Mouse (Mus musculus): ENCODE measurements around the gene Nanos2.
A peak's percentile ranks its signal among the peaks of the same experiment; 100 is the strongest.

The Nanos2 gene

DNA sequence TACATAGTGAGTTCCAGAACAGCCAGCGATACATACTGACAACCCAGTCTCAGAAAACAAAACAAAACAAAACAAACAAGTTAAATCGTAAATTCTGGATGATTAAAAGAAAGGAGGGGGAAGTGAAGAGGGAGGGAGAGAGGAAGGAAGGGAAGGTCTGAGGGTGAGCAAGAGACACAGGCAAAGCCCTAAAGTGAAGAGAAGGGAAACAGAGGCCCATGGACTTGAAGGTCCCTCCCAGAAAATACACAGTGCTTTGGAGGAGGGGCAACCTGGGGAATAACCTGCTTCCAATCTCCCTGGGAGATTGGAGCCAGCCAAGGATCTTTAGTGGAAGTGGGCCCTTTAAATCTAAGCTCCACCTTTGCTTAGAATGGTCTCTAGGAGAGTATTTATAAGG, at the start of gene Nanos2:
Gene Nanos2 (plus strand): TSS at position 301 of the 400 bp plus-strand sequence.
- DNase-seq: no peak

DNA sequence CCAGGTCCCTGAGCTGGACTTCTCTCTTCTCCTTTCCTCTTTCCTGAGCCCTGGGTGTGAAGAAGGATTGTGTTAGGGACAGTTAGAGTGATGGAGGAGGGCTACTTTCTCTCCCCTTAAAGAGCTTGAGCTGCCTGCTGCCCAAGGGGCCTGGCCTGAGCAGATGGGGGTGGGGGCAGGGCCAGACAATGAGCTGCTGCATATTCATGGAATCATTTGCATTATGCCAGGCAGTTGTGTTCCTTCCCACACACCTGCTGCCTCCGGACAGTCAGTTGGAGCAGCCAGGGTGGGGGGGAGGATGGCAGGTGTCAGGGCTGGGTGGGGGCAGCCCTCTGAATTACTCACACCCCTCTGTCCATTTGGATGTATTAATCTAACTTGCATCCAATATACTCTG, 44.8 kb upstream of the Nanos2 start:
- no peak for DNase-seq

DNA sequence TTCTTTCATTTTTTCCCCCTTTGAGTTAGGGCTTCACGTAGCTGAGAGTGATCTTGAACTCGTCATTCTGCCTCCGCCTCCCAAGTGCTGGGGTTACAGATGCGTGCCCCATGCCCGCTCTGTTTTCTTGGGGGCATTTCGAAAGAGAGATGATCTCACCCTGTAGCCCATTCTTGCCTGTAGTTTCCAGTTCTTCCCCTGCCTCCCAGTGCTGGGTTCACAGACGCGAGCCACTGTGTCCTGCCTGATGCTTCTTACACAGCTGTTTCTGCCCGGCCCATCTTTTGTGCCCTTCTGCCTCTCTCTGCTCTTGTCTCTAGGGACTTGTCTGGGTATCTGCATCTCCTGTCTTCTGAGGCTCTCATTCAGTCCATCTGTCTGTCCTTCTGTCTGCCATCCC, 44.4 kb upstream of the Nanos2 start:
- DNase-seq: no peak

DNA sequence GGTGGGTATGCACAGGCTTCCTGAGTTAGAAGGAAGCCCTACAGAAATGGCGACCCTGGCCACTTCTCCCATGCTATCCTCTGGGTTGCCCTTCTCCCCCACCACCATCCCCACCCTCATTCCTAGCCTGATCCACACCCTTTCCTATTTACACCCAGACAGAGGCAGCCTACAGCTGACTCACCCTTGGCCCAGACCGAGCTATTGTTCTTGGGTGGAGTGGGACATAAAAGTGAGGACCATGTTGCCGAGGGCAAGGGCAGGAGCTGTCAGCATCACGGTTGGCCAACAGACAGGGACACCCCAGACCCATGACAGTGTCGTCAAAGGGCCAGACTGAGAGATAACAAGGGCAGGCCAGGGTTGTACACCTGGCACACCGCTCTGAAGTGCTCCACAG, 39.0 kb upstream of the Nanos2 start:
- no peak for DNase-seq

DNA sequence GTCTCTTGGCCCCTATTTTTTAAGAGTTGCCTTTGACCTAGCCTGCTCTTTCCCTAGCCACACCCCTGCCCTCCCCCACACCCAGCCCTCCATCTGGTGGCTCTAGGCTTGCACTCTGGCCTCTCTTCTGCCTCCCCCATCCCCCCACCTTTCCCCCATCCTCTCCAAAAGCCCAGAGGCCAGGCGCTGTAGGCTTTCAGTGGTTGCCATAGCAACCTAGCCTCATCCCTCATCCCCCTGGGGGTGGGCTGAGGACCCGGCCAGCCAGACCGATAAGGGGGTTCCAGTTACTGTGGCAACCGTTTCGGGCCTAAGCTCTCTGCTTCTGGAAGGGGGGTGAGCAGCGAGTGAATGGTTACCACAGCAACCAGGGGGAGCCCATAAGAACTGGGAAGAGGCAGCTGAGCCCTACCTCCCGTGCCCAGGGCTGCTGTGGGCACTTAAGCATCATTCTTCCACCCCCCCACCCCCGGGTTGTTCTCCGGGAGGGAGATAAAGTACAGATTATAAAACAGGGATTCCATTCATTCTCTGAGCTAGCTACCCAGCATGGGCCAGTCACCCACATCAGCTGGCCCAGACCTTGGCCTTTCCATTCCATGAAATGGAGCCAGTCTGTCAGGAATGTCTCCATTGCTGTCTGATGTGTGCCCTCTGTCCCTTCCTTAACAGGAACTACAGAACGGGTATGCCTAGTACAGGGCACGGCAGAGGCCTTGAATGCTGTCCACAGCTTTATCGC, 37.2 kb upstream of the Nanos2 start:
- DNase-seq: no peak

DNA sequence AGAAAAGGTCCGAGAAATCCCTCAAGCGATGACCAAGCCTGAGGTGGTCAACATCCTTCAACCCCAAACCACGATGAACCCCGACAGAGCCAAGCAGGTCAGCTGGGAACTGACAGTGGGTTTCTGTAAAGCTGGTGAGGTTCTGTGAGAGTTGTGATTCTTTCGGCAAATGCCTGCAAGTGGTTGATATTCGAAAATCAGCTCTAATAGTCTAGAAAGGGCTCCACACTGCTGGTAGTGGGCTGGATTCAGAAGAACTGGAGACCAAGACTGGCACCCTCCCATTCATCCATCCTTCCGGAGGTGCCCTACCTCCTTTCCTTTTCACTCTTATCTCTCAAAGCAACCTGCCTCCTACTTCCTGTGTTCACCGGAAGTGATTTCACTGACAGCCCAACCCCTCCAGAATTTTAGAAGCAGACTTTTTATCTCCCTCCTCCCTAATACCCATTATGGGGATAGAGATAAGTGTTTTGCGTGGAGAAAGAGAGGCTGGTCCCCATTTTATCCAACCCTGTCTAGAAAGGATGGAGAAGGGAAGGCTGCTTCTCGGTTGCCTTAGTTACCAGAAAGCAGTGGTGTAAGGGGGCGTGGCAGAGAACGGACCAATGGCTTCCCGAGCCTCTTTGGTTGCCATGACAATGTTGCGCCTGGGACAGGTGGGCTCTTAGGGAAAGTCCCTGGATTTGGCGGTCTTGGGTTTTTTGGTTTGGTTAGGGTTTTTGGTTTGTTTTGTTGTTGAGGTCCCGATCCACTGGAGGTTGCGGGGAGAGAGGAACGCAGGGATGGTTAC, 36.5 kb upstream of the Nanos2 start:
- DNase-seq: no peak

DNA sequence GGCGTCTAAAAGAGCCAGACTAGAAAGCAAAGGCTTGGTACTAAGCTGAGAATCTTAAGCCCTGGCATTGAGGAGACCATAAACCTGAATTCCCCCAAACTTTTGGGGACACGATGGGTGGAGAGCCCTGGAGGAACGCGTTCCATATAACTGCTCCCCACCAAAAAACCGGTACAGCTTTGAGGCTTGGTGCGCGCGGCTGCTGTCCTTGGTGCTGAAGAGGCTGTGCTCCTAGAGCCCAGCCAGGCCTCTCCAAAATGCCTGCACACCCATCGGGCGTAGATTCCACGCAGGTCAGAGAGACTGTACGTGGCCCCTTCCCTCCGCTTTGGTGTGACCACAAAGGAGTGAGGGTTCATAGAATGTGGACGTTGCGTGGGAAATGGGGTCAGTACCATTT, 35.8 kb upstream of the Nanos2 start:
- DNase-seq: no peak

DNA sequence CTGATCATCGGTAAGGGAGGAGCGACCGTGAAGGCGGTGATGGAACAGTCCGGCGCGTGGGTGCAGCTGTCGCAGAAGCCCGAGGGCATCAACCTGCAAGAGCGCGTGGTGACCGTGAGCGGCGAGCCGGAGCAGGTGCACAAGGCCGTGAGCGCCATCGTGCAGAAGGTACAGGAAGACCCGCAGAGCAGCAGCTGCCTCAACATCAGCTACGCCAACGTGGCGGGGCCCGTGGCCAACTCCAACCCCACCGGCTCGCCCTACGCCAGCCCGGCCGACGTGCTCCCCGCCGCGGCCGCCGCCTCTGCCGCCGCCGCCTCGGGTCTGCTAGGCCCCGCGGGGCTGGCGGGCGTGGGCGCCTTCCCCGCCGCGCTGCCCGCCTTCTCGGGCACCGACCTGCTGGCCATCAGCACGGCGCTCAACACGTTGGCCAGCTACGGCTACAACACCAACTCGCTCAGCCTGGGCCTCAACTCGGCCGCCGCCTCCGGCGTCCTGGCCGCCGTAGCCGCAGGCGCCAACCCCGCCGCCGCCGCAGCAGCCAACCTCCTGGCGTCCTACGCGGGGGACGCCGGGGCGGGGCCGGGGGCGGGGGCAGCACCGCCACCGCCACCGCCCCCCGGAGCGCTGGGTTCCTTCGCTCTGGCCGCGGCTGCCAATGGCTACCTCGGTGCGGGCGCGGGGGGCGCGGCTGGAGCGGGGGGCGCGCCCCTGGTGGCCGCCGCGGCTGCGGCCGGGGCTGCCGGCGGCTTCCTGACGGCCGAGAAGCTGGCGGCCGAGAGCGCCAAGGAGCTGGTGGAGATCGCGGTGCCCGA, 29.4 kb upstream of the Nanos2 start:
- peak; percentile 82 for DNase-seq

DNA sequence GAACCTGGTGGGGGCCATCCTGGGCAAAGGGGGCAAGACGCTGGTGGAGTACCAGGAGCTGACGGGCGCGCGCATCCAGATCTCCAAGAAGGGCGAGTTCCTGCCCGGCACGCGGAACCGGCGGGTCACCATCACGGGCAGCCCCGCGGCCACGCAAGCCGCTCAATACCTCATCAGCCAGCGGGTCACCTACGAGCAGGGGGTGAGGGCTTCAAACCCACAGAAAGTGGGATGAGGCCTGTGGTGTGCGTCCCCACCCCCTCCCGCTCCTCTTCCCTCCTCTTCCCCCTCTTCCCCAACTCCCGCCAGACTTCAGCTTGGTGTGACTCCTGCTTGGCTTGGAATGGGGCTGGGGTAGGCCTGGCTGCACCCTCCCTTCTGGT, 28.8 kb upstream of the Nanos2 start:
- peak; percentile 73 for DNase-seq

DNA sequence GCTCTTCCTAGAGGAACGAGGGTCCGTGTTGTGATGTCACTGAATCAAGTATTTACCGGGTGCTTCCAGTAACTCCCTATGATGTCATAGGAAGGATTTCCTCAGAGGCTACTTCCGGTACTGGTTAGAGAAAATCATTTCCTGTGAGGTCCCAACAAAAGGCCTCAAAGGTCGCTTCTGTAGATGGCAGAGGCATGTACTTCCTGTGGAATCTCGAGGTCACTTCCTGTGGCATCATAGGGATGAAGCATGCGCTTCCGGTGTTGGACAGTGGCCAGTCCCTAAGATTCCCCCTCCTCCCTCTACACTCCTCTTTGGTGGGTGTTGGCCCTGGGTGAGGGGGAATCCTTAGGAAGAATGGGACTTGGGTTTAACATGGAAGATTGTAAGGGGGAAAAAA, 27.8 kb upstream of the Nanos2 start:
- peak; percentile 40 for DNase-seq

DNA sequence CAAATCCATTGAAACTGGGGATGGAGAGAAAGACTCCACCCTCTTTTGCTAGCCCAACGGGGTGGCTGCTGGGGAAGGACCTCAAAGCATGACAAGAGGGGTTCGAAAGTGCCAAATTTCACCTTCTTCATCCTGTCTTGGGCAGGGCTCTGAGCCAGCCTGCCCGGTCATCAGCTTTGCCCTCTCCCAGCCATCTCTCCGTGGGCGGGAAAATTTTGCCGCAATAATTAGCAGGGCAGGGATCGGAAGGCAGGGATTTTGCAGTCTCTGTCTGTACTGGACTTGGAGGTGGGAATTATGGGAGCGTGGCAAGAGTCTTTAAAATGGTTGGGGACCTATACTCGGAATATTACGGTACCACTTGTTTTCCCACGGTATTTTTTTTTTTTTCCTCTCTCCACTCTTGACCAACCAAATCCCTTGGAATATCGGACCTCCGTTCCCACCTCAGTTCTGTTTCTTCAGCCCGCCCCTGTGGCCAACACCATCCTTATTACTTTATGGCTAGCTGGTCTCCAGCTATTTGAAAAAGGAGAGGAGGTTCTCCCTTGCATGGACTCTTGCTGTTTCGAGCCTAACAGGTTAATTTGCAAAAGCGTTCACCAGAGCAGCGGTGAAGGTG, 24.9 kb upstream of the Nanos2 start:
- no peak for DNase-seq

DNA sequence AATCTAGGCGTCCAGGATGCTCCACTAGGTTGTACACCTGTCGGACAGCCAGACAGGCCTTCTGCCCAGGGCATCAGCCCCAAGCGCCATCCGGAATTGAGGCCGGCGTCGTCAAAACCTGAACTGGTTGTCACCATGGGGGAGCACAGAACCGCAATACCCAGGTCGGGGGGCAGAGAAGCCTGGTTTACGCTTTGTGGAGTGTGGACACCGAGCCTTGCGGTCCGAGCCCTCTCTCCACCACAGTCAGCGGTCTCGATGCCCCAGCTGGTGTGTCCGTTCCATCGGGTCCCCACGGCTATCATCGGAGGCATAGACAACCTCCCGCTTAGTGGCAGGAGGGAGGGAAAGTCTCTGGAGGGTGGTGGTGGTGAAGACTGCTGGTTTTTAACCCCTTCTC, 24.4 kb upstream of the Nanos2 start:
- DNase-seq: no peak

DNA sequence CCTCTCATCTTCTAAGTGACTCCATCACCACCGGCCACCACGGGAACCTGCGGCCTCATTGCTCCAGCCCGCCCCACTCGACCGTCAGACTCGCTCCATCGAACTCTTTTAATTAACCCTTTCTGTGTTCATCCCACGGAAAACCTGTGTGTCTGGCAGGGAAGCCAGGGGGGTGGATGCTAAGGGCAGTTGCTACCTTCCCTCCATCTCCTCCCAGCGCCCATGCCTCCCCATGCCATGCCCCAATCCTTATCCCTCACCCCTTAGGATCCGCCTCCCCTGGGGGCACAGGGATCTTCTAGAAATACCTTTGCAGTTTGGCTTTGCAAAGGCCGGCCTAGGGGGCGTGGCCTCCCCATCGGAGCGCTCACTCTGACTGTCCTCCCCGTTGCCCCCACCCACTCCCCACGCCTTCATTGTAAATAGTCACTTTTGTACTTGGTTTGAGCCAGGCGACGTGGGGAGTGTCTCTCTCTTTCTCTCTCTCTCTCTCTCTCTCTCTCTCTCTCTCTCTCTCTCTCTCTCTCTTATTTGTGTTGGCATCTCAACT, 23.8 kb upstream of the Nanos2 start:
- DNase-seq: peak; percentile 41

DNA sequence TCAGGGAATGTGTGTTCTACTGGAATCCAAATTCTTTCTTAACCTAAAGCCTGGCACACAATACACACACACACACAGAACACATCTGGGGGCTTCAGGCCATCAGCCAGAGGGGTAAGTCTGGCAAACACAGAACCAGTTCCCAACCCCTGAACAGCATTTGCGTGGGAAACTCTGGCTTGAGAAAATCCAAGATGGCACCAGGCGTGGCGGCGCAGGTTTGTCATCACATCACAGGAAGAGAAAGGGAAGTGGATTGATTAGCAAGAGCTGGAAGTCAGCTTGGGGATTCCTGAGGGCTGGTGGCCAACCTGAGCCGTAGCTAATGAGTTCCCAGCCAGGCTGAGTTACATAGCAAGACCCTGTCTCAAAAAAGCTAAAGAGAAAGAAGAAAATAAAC, 21.9 kb upstream of the Nanos2 start:
- DNase-seq: no peak

DNA sequence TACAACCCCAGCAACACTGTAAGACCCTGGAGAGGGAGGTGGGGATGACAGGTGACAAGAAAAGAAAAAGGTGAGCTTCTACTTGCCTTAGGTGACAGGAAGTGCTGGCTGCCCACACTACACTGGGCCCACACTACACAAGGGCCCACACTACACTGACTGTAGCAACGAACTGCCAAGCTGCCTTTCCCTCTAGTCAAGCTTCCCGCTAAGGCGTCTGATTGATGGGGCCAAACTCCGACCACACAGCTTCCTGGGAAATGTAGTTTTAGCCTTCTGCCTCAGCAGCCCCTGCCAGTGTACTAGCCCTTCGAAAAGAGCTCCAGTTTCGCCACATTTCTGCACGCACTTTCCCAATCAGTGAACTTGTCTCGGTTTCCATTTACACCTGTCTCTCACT, 19.6 kb upstream of the Nanos2 start:
- no peak for DNase-seq

DNA sequence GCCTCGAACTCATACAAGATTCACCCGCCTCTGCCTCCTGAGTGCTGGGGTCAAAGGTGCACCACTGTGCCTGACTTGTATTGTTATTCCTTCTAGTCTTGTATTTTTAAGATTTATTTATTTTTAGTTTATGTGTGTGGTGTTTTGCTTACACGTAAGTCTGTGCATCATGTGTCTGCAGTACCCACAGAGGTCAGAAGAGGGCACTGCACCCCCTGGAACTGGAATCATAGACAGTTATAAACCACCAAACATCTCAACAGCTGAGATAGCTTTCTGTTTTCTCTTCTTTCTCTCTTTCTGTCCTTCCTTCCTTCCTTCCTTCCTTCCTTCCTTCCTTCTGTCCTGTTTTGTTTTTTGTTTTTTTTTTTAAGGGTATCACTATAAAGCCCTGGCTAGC, 16.2 kb upstream of the Nanos2 start:
- DNase-seq: no peak

DNA sequence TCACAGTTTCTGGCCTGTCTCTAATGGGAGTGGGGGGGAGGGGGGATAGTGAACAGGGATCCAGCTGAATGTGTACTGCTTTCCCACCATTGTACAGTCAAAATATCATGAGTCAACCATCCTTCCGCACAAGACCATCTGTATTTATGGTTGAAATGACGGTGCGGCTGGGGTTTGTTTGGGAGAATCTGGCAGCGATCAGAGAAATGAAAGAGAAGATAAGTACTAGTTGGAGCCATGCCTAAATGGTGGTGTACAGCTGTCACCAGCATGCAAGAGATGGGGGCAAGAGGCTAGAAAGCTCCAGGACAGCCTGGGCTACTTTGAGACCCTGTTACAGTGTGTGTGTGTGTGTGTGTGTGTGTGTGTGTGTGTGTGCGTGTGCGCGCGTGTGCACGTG, 8.8 kb upstream of the Nanos2 start:
- no peak for DNase-seq

DNA sequence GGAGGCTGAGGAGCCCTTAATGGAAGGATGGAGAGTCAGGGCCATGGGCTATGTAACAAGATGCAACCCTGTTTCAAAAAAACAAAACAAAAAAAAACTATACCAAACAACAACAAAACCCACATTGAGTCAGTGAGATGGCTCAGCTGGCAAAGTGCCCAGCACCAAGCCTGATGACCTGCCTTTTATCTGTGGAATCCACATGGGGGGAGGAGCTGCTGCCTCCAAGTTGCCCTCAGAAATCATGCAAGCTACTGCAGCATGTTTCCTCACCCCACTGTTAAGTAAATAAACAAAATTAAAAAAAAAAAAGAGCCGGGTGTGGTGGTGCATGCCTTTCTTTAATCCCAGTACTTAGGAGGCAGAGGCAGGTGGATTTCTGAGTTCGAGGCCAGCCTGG, 697 bp upstream of the Nanos2 start:
- DNase-seq: peak; percentile 31

DNA sequence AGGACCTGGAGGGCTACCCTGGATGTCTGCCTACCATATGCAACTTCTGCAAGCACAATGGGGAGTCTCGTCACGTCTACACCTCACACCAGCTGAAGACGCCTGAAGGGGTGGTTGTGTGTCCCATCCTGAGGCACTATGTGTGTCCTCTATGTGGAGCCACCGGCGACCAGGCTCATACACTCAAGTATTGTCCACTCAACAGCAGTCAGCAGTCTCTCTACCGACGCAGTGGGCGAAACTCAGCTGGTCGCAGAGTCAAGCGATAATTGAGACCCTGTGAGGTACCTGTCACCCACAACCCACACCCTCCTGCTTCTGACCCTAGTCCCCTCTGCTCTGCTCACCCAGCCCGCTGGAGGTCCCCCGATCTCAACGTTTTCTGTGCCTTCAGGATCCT, 547 bp downstream of the Nanos2 start:
- DNase-seq: peak; percentile 58

DNA sequence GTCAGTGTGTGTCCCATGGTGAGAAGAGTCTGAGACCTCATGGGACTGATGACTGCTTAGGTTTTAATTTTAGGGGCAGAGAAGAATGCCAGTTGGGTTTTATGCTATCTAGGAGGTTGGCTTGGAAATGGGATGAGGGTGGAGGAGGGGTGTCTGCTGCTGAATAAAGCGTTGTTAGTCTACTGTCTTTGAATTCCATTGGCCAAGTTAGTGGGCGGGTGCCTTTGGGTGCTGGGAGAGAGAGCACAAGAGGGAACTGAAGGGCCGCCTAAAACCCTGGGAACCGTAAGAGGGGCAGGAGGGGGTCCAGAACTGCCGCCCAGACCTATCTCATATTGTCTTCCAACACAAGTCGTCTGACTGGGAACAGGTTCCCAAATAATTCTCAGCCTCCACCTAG, 1.6 kb downstream of the Nanos2 start:
- peak; percentile 63 for DNase-seq

DNA sequence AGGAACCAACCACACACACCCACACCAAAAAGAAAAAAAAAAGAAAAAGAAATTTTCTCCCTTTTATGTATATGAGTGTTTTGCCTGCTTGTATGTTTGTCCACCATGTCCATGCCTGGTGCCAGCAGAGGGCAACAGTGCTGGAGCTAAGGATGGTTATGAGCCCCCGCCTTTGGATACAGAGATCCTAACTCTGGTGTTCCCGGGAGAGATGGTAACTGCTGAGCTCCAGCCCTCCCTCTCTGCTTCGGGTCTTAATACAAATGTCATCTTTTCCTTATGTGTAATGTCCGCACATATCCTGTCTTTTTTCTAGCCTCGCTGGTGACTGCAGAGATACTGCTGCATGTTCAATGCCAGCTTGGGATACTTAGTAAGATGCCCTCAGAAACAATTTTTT, 2.8 kb downstream of the Nanos2 start:
- DNase-seq: peak; percentile 74

DNA sequence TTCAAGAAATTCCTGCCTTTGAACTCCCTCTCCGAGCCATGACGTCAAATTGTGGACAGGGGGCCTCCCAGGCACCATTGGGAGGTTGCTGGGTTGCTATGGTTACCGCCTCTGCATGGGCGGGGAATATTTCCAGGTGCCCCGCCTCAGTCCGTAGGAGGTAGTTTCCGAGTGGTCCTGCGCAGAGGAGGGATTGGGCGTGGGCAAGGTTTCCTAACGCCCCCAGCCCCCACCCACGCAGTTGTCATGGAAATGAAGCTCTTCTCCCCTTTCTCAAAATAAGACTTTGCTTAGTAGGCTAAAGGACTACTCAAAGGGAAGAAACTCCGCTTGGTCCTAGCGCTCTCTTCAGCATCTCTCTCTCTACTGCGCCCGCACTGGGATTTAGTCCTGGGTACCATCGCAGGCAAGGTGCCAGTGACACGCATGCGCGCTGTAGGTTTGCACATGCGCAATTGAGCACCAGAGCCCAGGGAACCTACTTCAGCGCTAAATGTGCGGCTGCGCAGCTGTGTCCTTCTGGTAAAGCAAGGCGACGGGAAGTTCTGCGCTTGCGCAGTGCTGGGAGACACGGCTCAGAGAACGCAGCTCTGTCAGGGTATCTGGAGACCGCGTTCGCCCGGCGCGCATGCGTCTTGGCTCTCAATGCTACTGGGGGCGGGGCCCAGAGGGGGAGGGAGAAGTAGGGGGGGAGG, 3.5 kb downstream of the Nanos2 start, which contains the start of gene Mypop:
Gene Mypop (plus strand): TSS at position 645 of the 695 bp plus-strand sequence.
- DNase-seq: peak; percentile 100
